Mouse (Mus musculus) C2C12 (cell line): Measurements from ENCODE around the gene Ltbp1. TPM values are rescaled to one million over a fixed set of nuclear protein-coding genes. Genes with fewer than 3 reads are reported as not detected.

Experiments used
- H3K27me3 ChIP-seq: one replicate; pipeline ENCODE4 v1.6.1; 2011; ENCODE audit not compliant: control insufficient read depth, insufficient read depth, insufficient read length
- H3K36me3 ChIP-seq: one replicate; pipeline ENCODE4 v1.6.1; 2011; ENCODE audit not compliant: control insufficient read depth, insufficient read depth
- H3K4me3 ChIP-seq: one replicate; pipeline ENCODE4 v1.5.1; 2011; ENCODE audit warnings: mild to moderate bottlenecking, control low read depth; ENCODE audit not compliant: poor library complexity, insufficient read depth, severe bottlenecking
- H3K79me2 ChIP-seq: one replicate; pipeline ENCODE4 v1.6.1; 2011; ENCODE audit not compliant: control insufficient read depth, insufficient read depth
- H3K79me3 ChIP-seq: one replicate; pipeline ENCODE4 v1.6.1; 2011; ENCODE audit warnings: low read depth, control low read depth
- H3ac ChIP-seq: one replicate; pipeline ENCODE3; 2011; ENCODE audit warnings: low read depth; ENCODE audit not compliant: control insufficient read depth, insufficient read length
- CEBPB ChIP-seq: IDR thresholded peaks from one replicate; pipeline ENCODE4 v1.6.1; 2011; ENCODE audit warnings: low read depth, mild to moderate bottlenecking, control low read depth, moderate library complexity
- CTCF ChIP-seq: IDR thresholded peaks from one replicate; pipeline ENCODE4 v1.5.1; 2011; ENCODE audit not compliant: control insufficient read depth, insufficient read depth, insufficient read length
- FOSL1 ChIP-seq: IDR thresholded peaks from one replicate; pipeline ENCODE4 v1.8.0; 2011; ENCODE audit warnings: mild to moderate bottlenecking, low read length; ENCODE audit not compliant: poor library complexity, insufficient read depth, severe bottlenecking
- MAX ChIP-seq: IDR thresholded peaks from one replicate; pipeline ENCODE4 v1.6.1; 2011; ENCODE audit warnings: mild to moderate bottlenecking, control low read depth
- MYOD1 ChIP-seq: IDR thresholded peaks from one replicate; pipeline ENCODE4 v1.6.1; 2011; ENCODE audit warnings: low read depth; ENCODE audit not compliant: control insufficient read depth, insufficient read length
- MYOG ChIP-seq: IDR thresholded peaks from one replicate; pipeline ENCODE4 v1.6.1; 2011; ENCODE audit not compliant: control insufficient read depth, insufficient read length; ENCODE audit errors: extremely low read depth
- USF1 ChIP-seq: IDR thresholded peaks from one replicate; pipeline ENCODE4 v1.6.1; 2011; ENCODE audit warnings: low read depth, mild to moderate bottlenecking, control low read depth, moderate library complexity
- polyA plus RNA-seq: library from polyadenylated mRNA; unstranded; fragments of >200 nt; fragmentation: generic; extraction: Trizol; gene quantifications from one replicate; pipeline ENCODE4 v1.2.1, GENCODE M21; 2012; ENCODE audit warnings: missing spikeins

Ltbp1 gene
- polyA plus RNA-seq, 1 experiment = 41.8 TPM

DNA sequence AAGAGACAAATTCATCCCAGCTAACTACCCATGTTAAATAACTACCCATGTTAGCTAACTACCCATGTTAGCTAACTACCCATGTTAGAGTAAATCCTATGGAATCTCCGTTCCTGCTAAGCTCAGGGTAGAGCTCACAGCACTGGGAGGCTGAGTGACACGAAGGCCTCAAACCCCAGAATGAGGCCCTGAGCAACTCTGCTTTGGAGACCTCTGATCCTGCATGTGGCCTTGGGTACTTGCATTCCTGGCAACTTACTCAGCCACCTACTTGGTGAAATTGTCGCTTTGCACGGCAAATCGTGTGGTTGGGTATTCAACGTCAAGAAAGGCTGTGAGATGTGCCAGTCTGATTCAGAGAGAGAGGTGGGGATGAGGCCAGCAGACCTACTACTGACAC, 50.6 kb downstream of the Ltbp1 start:
- H3K79me2 ChIP-seq = no peaks in the 10 kb centered on the region
- no peaks in the 10 kb centered on the region for H3K36me3 ChIP-seq
- no peak overlapping the region for H3K4me3 ChIP-seq
- H3K79me3 ChIP-seq = no peaks in the 10 kb centered on the region
- no peak for TF ChIP-seq CEBPB
- TF ChIP-seq MAX = peak; percentile 92
- TF ChIP-seq USF1 = no peak
- peak; percentile 5 for TF ChIP-seq MYOD1
- no peak for TF ChIP-seq MYOG
- no peak for TF ChIP-seq CTCF
- TF ChIP-seq FOSL1 = peak; percentile 17
- H3K27me3 ChIP-seq = no peaks in the 10 kb centered on the region
- no peak overlapping the region for H3ac ChIP-seq

GRCm38 (mm10) chr17:75056631-75057030, 51.3 kb downstream of the Ltbp1 start:
- TF ChIP-seq CTCF (no peak), MYOD1 (peak; percentile 41)
- no peak overlapping the region for H3ac ChIP-seq
- no peak overlapping the region for H3K4me3 ChIP-seq
- no peaks in the 10 kb centered on the region for H3K27me3 ChIP-seq
- H3K36me3 ChIP-seq = no peaks in the 10 kb centered on the region
- no peaks in the 10 kb centered on the region for H3K79me2 ChIP-seq
- H3K79me3 ChIP-seq = no peaks in the 10 kb centered on the region

DNA sequence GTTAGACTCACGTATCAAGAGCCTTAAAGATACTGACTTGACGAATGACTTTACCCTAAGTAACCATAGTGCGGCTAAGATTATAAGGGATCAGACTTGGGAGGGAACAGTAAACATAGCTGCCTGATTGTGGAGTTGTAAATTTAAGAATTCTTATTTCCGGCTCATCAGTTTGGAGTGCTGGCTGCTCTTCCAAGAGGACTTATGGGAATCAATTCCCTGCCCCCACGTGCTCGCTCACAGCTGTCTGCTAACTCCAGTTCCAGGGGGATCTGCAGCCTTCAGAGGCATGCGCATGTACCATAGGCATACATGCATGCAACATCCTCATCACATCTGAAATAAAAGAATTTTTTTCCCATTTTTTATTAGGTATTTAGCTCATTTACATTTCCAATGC, 61.0 kb downstream of the Ltbp1 start:
- Histone ChIP-seq H3ac (no peak overlapping the region), H3K36me3 (no peaks in the 10 kb centered on the region), H3K79me2 (no peaks in the 10 kb centered on the region), H3K79me3 (no peaks in the 10 kb centered on the region), H3K4me3 (no peak overlapping the region), H3K27me3 (no peaks in the 10 kb centered on the region)
- TF ChIP-seq CTCF = no peak
- no peak for TF ChIP-seq USF1
- TF ChIP-seq FOSL1 = no peak
- no peak for TF ChIP-seq MYOG
- no peak for TF ChIP-seq MYOD1
- TF ChIP-seq MAX = no peak
- TF ChIP-seq CEBPB = no peak

DNA sequence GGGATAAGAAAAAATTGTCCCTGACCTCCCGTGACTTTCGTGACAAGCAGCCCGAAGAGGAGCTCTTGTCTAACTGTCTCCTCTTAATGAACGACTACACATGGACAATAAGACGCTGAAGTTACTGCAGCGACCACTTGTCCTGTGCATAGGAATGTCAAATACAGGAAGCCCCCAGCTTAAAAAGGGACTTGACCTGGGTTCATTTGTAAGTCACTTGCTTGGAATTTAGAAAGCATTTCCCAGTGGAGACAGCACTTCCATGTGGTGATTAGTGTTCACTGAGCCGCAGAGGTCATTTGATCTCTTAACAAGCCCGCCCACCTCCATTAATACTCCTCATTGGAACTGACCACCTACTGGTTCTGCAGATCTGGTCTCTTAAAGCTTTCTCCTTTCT, 61.9 kb downstream of the Ltbp1 start:
- H3K4me3 ChIP-seq = no peak overlapping the region
- H3K79me2 ChIP-seq = no peaks in the 10 kb centered on the region
- H3K27me3 ChIP-seq = no peaks in the 10 kb centered on the region
- H3ac ChIP-seq = no peak overlapping the region
- no peaks in the 10 kb centered on the region for H3K36me3 ChIP-seq
- TF ChIP-seq FOSL1 = no peak
- no peaks in the 10 kb centered on the region for H3K79me3 ChIP-seq

DNA sequence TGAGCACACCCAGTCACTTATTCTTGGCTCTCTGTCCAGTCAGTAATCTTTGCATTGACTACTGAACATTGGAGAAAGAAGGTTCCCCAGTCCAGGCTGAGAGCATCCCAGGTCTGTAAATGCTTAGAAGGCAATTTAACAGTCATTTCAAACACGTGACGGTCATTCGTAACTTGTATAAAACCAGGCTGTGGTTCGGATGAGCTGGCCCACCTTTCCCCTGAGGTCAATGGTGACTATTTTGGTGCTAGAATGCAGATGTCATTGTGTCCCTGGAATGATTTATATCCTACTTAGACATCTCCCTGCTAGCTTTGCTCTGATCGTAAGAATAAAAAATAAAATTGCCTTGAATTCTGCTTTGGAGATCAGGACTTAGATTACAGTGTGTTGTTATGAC, 63.9 kb downstream of the Ltbp1 start:
- no peaks in the 10 kb centered on the region for H3K79me3 ChIP-seq
- no peaks in the 10 kb centered on the region for H3K36me3 ChIP-seq
- no peaks in the 10 kb centered on the region for H3K79me2 ChIP-seq
- no peak overlapping the region for H3ac ChIP-seq
- no peak overlapping the region for H3K4me3 ChIP-seq
- no peaks in the 10 kb centered on the region for H3K27me3 ChIP-seq
- TF ChIP-seq USF1 = no peak
- no peak for TF ChIP-seq MAX
- no peak for TF ChIP-seq CTCF
- TF ChIP-seq MYOD1 = no peak
- TF ChIP-seq MYOG = no peak

GRCm38 (mm10) chr17:75071174-75071573, 65.8 kb downstream of the Ltbp1 start:
- no peak overlapping the region for H3K4me3 ChIP-seq
- TF ChIP-seq CEBPB (no peak), CTCF (no peak), MYOD1 (no peak), USF1 (no peak), MYOG (no peak), MAX (no peak), FOSL1 (no peak)
- no peak overlapping the region for H3ac ChIP-seq
- H3K36me3 ChIP-seq = no peaks in the 10 kb centered on the region
- H3K79me2 ChIP-seq = no peaks in the 10 kb centered on the region
- no peaks in the 10 kb centered on the region for H3K27me3 ChIP-seq
- no peaks in the 10 kb centered on the region for H3K79me3 ChIP-seq

DNA sequence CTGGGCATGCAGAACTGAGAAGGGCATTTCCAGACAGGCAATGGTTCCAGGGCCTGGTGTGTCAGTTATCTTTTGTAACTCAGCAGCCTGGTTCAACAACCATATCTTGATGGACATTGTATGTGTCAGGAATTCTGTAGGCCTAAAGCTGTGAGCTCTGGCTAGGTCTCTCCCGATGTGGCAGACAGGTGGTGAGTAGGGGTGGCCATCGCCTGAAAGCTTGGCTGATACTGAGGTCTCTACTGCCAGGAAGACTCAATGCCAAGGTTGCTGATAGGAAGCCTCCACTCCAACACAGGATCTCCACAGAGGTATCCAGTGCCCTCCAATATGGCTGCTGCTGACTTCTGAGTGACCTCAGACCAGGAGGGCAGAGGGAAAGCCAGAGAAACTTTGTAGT, 66.4 kb downstream of the Ltbp1 start:
- Histone ChIP-seq H3K27me3 (no peaks in the 10 kb centered on the region), H3K79me2 (no peaks in the 10 kb centered on the region)
- TF ChIP-seq FOSL1 = no peak
- TF ChIP-seq USF1 = no peak
- no peak for TF ChIP-seq MYOG
- TF ChIP-seq CEBPB = no peak
- TF ChIP-seq MAX = no peak
- TF ChIP-seq CTCF = no peak
- no peak for TF ChIP-seq MYOD1

More for the DNA sequence above, 66.4 kb downstream of the Ltbp1 start:
- no peak overlapping the region for H3K4me3 ChIP-seq
- H3ac ChIP-seq = no peak overlapping the region
- no peaks in the 10 kb centered on the region for H3K79me3 ChIP-seq
- H3K36me3 ChIP-seq = no peaks in the 10 kb centered on the region
